Mouse (Mus musculus) cerebellum, adult 2 months (tissue): ENCODE measurements around the gene Pgs1.

ENCODE experiments used
- CTCF ChIP-seq: fragments of 200-500 bp; IDR thresholded peaks from 2 replicates; pipeline ENCODE4 v1.5.1; 2011; ENCODE audit warnings: low read depth, mild to moderate bottlenecking, control low read depth, low read length, moderate library complexity, borderline replicate concordance; ENCODE audit not compliant: insufficient read depth
- POLR2A ChIP-seq: fragments of 200-500 bp; IDR thresholded peaks from 2 replicates; pipeline ENCODE4 v1.6.1; 2011; ENCODE audit warnings: low read length, control low read depth, borderline replicate concordance; ENCODE audit not compliant: insufficient read depth

DNA sequence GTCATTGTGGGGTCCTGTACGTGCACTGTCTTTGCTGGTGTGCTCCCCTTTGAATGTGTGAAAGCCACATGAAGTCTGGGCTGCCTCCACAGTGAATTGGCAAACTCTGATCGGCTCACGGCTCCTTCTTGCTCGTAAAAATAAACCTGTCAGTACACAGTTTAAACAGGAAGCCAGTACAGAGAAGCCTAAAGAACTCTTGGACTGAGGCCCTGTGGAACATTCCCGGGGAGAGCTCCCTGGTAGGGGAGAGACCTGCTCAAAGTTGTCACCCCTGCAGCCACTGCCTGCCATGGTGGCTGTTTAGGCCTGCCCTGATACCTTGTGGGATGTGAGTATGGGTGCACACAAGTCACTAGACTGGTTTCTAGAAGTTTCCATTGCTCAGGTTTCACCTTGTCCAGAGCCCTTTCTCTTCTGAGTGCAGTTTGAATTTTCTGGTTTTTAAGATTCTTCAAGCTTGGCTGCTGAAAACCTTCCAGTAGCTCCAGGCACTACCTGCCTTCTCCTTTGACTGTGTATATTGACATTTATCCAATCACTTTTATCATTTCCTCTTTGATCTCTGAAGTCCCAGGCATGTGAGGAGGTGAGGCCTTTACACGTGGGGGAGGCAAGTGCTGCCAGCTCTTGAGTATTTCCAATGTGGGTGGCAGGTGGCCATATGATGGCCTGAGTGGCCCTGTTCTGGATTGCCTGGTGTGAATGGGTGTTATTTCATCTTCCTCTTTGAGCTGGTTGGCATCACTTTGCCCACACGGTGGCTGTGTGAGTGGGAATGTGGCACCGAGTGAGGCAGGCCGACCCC lies 8.4 kb downstream of the Pgs1 start:
- TF ChIP-seq CTCF (no peak), POLR2A (no peak)
